In the genomic region with DNA sequence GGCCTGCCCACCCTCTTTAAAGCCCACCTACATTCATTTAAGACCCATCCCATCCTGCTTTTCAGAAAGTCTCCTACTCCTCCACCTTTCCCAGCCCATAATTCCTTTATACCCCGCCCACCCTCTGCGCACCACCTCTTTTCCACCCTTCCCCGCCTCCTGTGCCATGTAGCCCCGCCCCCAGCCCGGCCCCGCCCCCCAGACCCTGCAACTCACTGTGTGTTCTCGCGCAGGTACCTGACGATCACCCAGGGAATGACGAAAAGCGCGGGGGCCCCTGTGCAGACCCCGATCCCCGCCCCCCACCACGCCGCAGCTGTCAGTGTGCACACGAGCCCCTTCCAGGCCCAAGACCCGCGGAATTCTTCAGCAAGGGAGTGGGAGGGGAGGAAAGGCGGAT, we compare ENCODE assay signal across 7 mouse cellular contexts. TPM values are rescaled to one million over a fixed set of nuclear protein-coding genes. Genes with fewer than 3 reads are reported as not detected.
DNase-seq lines count a peak whose midpoint lies in the region; ATAC-seq and TF ChIP-seq lines count a peak whose summit lies in the region.

No protein-coding gene starts in this region.

- H3K27ac ChIP-seq in thymus, adult 2 months (ENCODE audit: control insufficient read depth, insufficient read depth, low read length) = no peak overlapping the region
- no peak overlapping the region for H3K27ac ChIP-seq in forebrain, embryonic 14.5 days (ENCODE audit: low read depth, low read length)
- H3K27ac ChIP-seq in olfactory bulb, adult 2 months (ENCODE audit: insufficient read depth, low read depth, low read length) = no peak overlapping the region

- H3K27me3 ChIP-seq in thymus, adult 2 months (ENCODE audit: control insufficient read depth, insufficient read depth, low read length) = no peaks in the 10 kb centered on the region; the same call in 1 of the 2 replicates
- peaks cover 8% of the 10 kb centered on the region; the same call in 1 of the 2 replicates for H3K27me3 ChIP-seq in forebrain, embryonic 14.5 days (replicated peaks; ENCODE audit: control insufficient read depth, insufficient read depth, low read length)

- H3K4me2 ChIP-seq in forebrain, embryonic 14.5 days (ENCODE audit: low read length) = peak overlapping the region; percentile 55

- no peak for TF ChIP-seq POLR2A in thymus, adult 2 months (IDR thresholded peaks at IDR 0.05; ENCODE audit: control insufficient read depth, extremely low read depth, insufficient read depth, low read length, poor library complexity)
- TF ChIP-seq POLR2A in olfactory bulb, adult 2 months (IDR thresholded peaks at IDR 0.05; ENCODE audit: insufficient read depth, low read depth, low read length) = no peak

- H3K4me3 ChIP-seq in thymus, adult 2 months (ENCODE audit: control insufficient read depth, insufficient read depth, low read length) = no peak overlapping the region
- H3K4me3 ChIP-seq in forebrain, embryonic 14.5 days (ENCODE audit: low read depth, low read length) = peak overlapping the region; percentile 22
- H3K4me3 ChIP-seq in olfactory bulb, adult 2 months (ENCODE audit: insufficient read depth, low read depth, low read length) = peak overlapping the region; percentile 21; the same call in 1 of the 2 replicates

- no peaks in the 10 kb centered on the region for H3K36me3 ChIP-seq in thymus, adult 2 months (ENCODE audit: control insufficient read depth, insufficient read depth, low read length)
- H3K36me3 ChIP-seq in forebrain, embryonic 14.5 days (ENCODE audit: control insufficient read depth, insufficient read depth, low read length) = peaks cover 1% of the 10 kb centered on the region; the same call in 1 of the 2 replicates

- peak; percentile 48 for DNase-seq in thymus, postnatal 0 days (ENCODE audit: low spot score)
- no peak for DNase-seq in thymus, adult 2 months
- peak; percentile 42 for DNase-seq in forebrain, embryonic 14.5 days (ENCODE audit: low spot score)
- peak; percentile 83 for DNase-seq in liver
- DNase-seq in ovary, adult 18-20 months (ENCODE audit: low spot score) = no peak
- DNase-seq in gastrocnemius, postnatal 25 days = no peak

- H3K4me1 ChIP-seq in thymus, adult 2 months (replicated peaks; ENCODE audit: control insufficient read depth, insufficient read depth, low read length) = peaks cover 31% of the 10 kb centered on the region
- peaks cover 10% of the 10 kb centered on the region; the same call in 1 of the 2 replicates for H3K4me1 ChIP-seq in forebrain, embryonic 14.5 days (ENCODE audit: control insufficient read depth, insufficient read depth, low read length)
- peaks cover 50% of the 10 kb centered on the region for H3K4me1 ChIP-seq in olfactory bulb, adult 2 months (ENCODE audit: control insufficient read depth, insufficient read depth, low read length)

- 3% methylated on average over 20 of the region's 20 CpGs for WGBS in thymus, adult 2 months
- WGBS in forebrain, embryonic 14.5 days = under 1% methylated on average over 19 of the region's 20 CpGs
- 2% methylated on average over 19 of the region's 20 CpGs for WGBS in olfactory bulb, adult 2 months

- ATAC-seq in forebrain, embryonic 14.5 days = peak; percentile 43

- H3K9ac ChIP-seq in forebrain, embryonic 14.5 days (ENCODE audit: low read length) = peak overlapping the region; percentile 45; the same call in 1 of the 2 replicates

- no peak for TF ChIP-seq CTCF in thymus, adult 2 months (IDR thresholded peaks at IDR 0.05; ENCODE audit: borderline replicate concordance, control insufficient read depth, extremely low read depth, insufficient read depth, low read length, poor library complexity)
- TF ChIP-seq CTCF in olfactory bulb, adult 2 months (IDR thresholded peaks at IDR 0.05; ENCODE audit: insufficient read depth, low read depth, low read length) = no peak

- H3K9me3 ChIP-seq in forebrain, embryonic 14.5 days (replicated peaks; ENCODE audit: control insufficient read depth, low read length) = no peaks in the 10 kb centered on the region

RNA-seq across cellular contexts. Expression of a gene that starts 5.8 kb away (rescaled TPM):
- polyA plus RNA-seq in thymus, postnatal 0 days (2015; fragmentation: Nextera tagmentation; extraction: Ambion mirVana) = 0.10 and 0.25 TPM in 2 replicates
- polyA plus RNA-seq in thymus, adult 2 months (2012; rRNA removed) = 0.73 and 0.79 TPM in 2 replicates
- polyA plus RNA-seq in forebrain, embryonic 14.5 days (2014; fragmentation: Nextera tagmentation; extraction: Ambion mirVana) = 4.8 and 8.2 TPM in 2 replicates
- polyA plus RNA-seq in olfactory bulb, adult 2 months (2012; ENCODE audit: insufficient read depth, insufficient read length, low replicate concordance, missing spikeins) = not detected in 2 replicates
- not detected for total RNA-seq in gastrocnemius, postnatal 25 days (2021)

RNA-seq across cellular contexts. Expression of a gene that starts 10.6 kb away (rescaled TPM):
- polyA plus RNA-seq in thymus, postnatal 0 days (2015; fragmentation: Nextera tagmentation; extraction: Ambion mirVana) = 154 and 164 TPM in 2 replicates
- polyA plus RNA-seq in thymus, adult 2 months (2012; rRNA removed) = 32.8 and 36.7 TPM in 2 replicates
- polyA plus RNA-seq in forebrain, embryonic 14.5 days (2014; fragmentation: Nextera tagmentation; extraction: Ambion mirVana) = 141 and 155 TPM in 2 replicates
- polyA plus RNA-seq in olfactory bulb, adult 2 months (2012; ENCODE audit: insufficient read depth, insufficient read length, low replicate concordance, missing spikeins) = not detected in 2 replicates
- 10 to 100 TPM; 48.2 to 50.0 TPM for total RNA-seq in gastrocnemius, postnatal 25 days (2021)

RNA-seq across cellular contexts. Expression of a gene that starts 11.0 kb away (rescaled TPM):
- polyA plus RNA-seq in thymus, postnatal 0 days (2015; fragmentation: Nextera tagmentation; extraction: Ambion mirVana) = 10.1 and 11.5 TPM in 2 replicates
- 15.3 and 18.2 TPM in 2 replicates for polyA plus RNA-seq in thymus, adult 2 months (2012; rRNA removed)
- 11.1 and 14.0 TPM in 2 replicates for polyA plus RNA-seq in forebrain, embryonic 14.5 days (2014; fragmentation: Nextera tagmentation; extraction: Ambion mirVana)
- polyA plus RNA-seq in olfactory bulb, adult 2 months (2012; ENCODE audit: insufficient read depth, insufficient read length, low replicate concordance, missing spikeins) = not detected in 2 replicates
- total RNA-seq in gastrocnemius, postnatal 25 days (2021) = 1 to 10 TPM; 2.3 to 2.5 TPM

RNA-seq across cellular contexts. Expression of a gene that starts 16.1 kb away (rescaled TPM):
- polyA plus RNA-seq in thymus, postnatal 0 days (2015; fragmentation: Nextera tagmentation; extraction: Ambion mirVana) = 5.7 and 6.1 TPM in 2 replicates
- polyA plus RNA-seq in thymus, adult 2 months (2012; rRNA removed) = 38.9 and 40.3 TPM in 2 replicates
- 3.4 TPM in 2 replicates for polyA plus RNA-seq in forebrain, embryonic 14.5 days (2014; fragmentation: Nextera tagmentation; extraction: Ambion mirVana)
- not detected in 2 replicates for polyA plus RNA-seq in olfactory bulb, adult 2 months (2012; ENCODE audit: insufficient read depth, insufficient read length, low replicate concordance, missing spikeins)
- total RNA-seq in gastrocnemius, postnatal 25 days (2021) = 1 to 10 TPM; 8.4 to 9.4 TPM

RNA-seq across cellular contexts. Expression of a gene that starts 40.5 kb away (rescaled TPM):
- 16.4 and 16.6 TPM in 2 replicates for polyA plus RNA-seq in thymus, postnatal 0 days (2015; fragmentation: Nextera tagmentation; extraction: Ambion mirVana)
- polyA plus RNA-seq in thymus, adult 2 months (2012; rRNA removed) = 29.2 and 30.1 TPM in 2 replicates
- polyA plus RNA-seq in forebrain, embryonic 14.5 days (2014; fragmentation: Nextera tagmentation; extraction: Ambion mirVana) = 10.1 and 11.9 TPM in 2 replicates
- not detected in 2 replicates for polyA plus RNA-seq in olfactory bulb, adult 2 months (2012; ENCODE audit: insufficient read depth, insufficient read length, low replicate concordance, missing spikeins)
- total RNA-seq in gastrocnemius, postnatal 25 days (2021) = 1 to 10 TPM; 2.9 TPM

Comparison
In these comparisons a context has a peak if more than half of its experiments do, and no peak if none do; other contexts are left out.
1. DNase-seq: peak in thymus, postnatal 0 days (single experiment), forebrain, embryonic 14.5 days (single experiment) and liver (single experiment); none in thymus, adult 2 months (single experiment), ovary, adult 18-20 months (single experiment) and gastrocnemius, postnatal 25 days (single experiment).
2. RNA of a gene that starts 10.6 kb away (polyA plus RNA-seq): 141 to 155 TPM in forebrain, embryonic 14.5 days, 154 to 164 TPM in thymus, postnatal 0 days and 32.8 to 36.7 TPM in thymus, adult 2 months; not detected in olfactory bulb, adult 2 months; every median in the first group is over 10 times any median in the second.
3. RNA of a gene that starts 11.0 kb away (polyA plus RNA-seq): 15.3 to 18.2 TPM in thymus, adult 2 months, 10.1 to 11.5 TPM in thymus, postnatal 0 days and 11.1 to 14.0 TPM in forebrain, embryonic 14.5 days; not detected in olfactory bulb, adult 2 months; every median in the first group is over 10 times any median in the second.